Mouse (Mus musculus) adrenal gland, postnatal 4 days (tissue): ENCODE data around the gene Zfp976. TPM values are rescaled to one million over a fixed set of nuclear protein-coding genes. Genes with fewer than 3 reads are reported as not detected.
"Not testable (repeated sequence)": the region's sequence is repeated elsewhere in the genome, so short reads cannot be mapped to it uniquely, and the experiment has no call there.

ENCODE experiments used
- DNase-seq, 2 experiments: peaks; one replicate each; pipeline ENCODE4 v3.0.0; 2021 to 2022; ENCODE audit warnings: low spot score in 2 of 2, mixed read lengths in 2 of 2
- long read RNA-seq, 2 experiments: library from polyadenylated mRNA; stranded (forward); transcript quantifications; one replicate each; pipeline ENCODE4 v2.0.0; 2021
- microRNA-seq: library from miRNA; unstranded; fragments of <30 nt; microRNA quantifications from one replicate; pipeline ENCODE4 v1.2.0, GENCODE M21; 2021
- total RNA-seq, 2 experiments: library from RNA; stranded (reverse); gene quantifications; 2 replicates each; pipeline ENCODE4 v1.2.3; 2021

Zfp976 gene
- 1 to 10 TPM; 5.5 to 5.8 TPM for total RNA-seq
- long read RNA-seq, experiment 1: 0 reads
- long read RNA-seq, experiment 2, partial matches to known transcripts: 0 of 1 reads
- long read RNA-seq, experiment 2, other reads (novel, unspliced or antisense): 0 of 1 reads

- peak; percentile 4 to 39 for DNase-seq
Measured at GRCm38 (mm10) chr7:42642152-42643115, at the start of gene Zfp976. Gene Zfp976 (minus strand): TSS chr7:42642588.

- not testable (repeated sequence) for DNase-seq
Measured at GRCm38 (mm10) chr7:42680081-42680480, 37.7 kb upstream of the Zfp976 start.

- DNase-seq: not testable (repeated sequence)
Measured at GRCm38 (mm10) chr7:42679646-42680045, 37.3 kb upstream of the Zfp976 start.

- DNase-seq: not testable (repeated sequence)
Measured at GRCm38 (mm10) chr7:42660140-42660539, 17.8 kb upstream of the Zfp976 start.

- not testable (repeated sequence) for DNase-seq
Measured at GRCm38 (mm10) chr7:42655211-42655610, 12.8 kb upstream of the Zfp976 start.

GRCm38 (mm10) chr7:42643120-42643620 is 782 bp upstream of the Zfp976 start:
- DNase-seq: not testable (repeated sequence)

- not testable (repeated sequence) for DNase-seq
Measured at GRCm38 (mm10) chr7:42631031-42631430, 11.4 kb downstream of the Zfp976 start.

GRCm38 (mm10) chr7:42595666-42596065 is 46.7 kb downstream of the Zfp976 start:
- not testable (repeated sequence) for DNase-seq

- not testable (repeated sequence) for DNase-seq
Measured at GRCm38 (mm10) chr7:42592413-42592812, 50.0 kb downstream of the Zfp976 start, which contains the start of gene Zfp977. Gene Zfp977 (minus strand): TSS chr7:42592547.

- DNase-seq: not testable (repeated sequence)
Measured at GRCm38 (mm10) chr7:42591311-42591710, 51.1 kb downstream of the Zfp976 start.

GRCm38 (mm10) chr7:42578488-42578887 is 63.9 kb downstream of the Zfp976 start, which contains the start of gene Gm21028:
Gene Gm21028 (minus strand): TSS chr7:42578588.
- DNase-seq: no peak

Small RNAs within 50 kb of the gene (microRNA-seq; reads per million reads assigned to microRNA genes)
- not detected for gene Gm24938

Other genes starting within 250 kb of the Zfp976 start
- not detected for gene 4933421I07Rik, start 194.5 kb downstream of the Zfp976 start, total RNA-seq
- 10 to 100 TPM; 26.7 to 27.1 TPM for gene Zfp141, start 136.8 kb downstream of the Zfp976 start, total RNA-seq
- gene Gm21028, start 64.0 kb downstream of the Zfp976 start, total RNA-seq: not detected
- 1 to 10 TPM; 1.2 to 2.8 TPM for gene Zfp977, start 50.0 kb downstream of the Zfp976 start, total RNA-seq
- gene Zfp975, start 50.2 kb upstream of the Zfp976 start, total RNA-seq: 1 to 10 TPM; 7.2 to 8.8 TPM
- gene Gm17067, start 84.4 kb upstream of the Zfp976 start, total RNA-seq: under 1 TPM; 0.11 to 0.48 TPM
- gene Vmn2r62, start 150.9 kb upstream of the Zfp976 start, total RNA-seq: not detected
- gene Gm2381, start 224.6 kb upstream of the Zfp976 start, total RNA-seq: under 1 TPM; 0.14 to 0.17 TPM